Mouse (Mus musculus) neural tube, embryonic 14.5 days (tissue): ENCODE data around the gene Tnfrsf26. TPM values are rescaled to one million over a fixed set of nuclear protein-coding genes. Genes with fewer than 3 reads are reported as not detected.

Experiments used
- ATAC-seq: fragments of 200-750 bp; cut with Nextera tagmentation; 2 replicates; pipeline ENCODE4 v1.8.0; 2017; ENCODE audit warnings: low read depth, mild to moderate bottlenecking, moderate TSS enrichment, moderate library complexity
- H3K27ac ChIP-seq: fragments of 300-500 bp; sonication (generic); 2 replicates; pipeline ENCODE4 v1.5.1; 2014; ENCODE audit warnings: low read depth, mild to moderate bottlenecking, control low read depth, low read length, moderate library complexity, mixed read lengths
- H3K27me3 ChIP-seq: fragments of 300-500 bp; sonication (generic); 2 replicates; pipeline ENCODE4 v1.6.1; 2014; ENCODE audit warnings: low read length; ENCODE audit not compliant: control insufficient read depth, insufficient read depth
- H3K36me3 ChIP-seq: fragments of 300-500 bp; sonication (generic); 2 replicates; pipeline ENCODE4 v1.6.1; 2014; ENCODE audit warnings: low read length, mixed read lengths; ENCODE audit not compliant: control insufficient read depth, insufficient read depth
- H3K4me1 ChIP-seq: fragments of 300-500 bp; sonication (generic); 2 replicates; pipeline ENCODE4 v1.6.1; 2014; ENCODE audit warnings: low read length; ENCODE audit not compliant: control insufficient read depth, insufficient read depth
- H3K4me2 ChIP-seq: fragments of 300-500 bp; sonication (generic); 2 replicates; pipeline ENCODE4 v1.6.1; 2014; ENCODE audit warnings: mild to moderate bottlenecking, low read depth, low read length, control low read depth
- H3K4me3 ChIP-seq: fragments of 300-500 bp; sonication (generic); 2 replicates; pipeline ENCODE4 v1.5.1; 2014; ENCODE audit warnings: low read depth, low read length, control low read depth, mixed read lengths
- H3K9ac ChIP-seq: fragments of 300-500 bp; sonication (generic); replicated peaks from 2 replicates; pipeline ENCODE4 v1.6.1; 2014; ENCODE audit warnings: low read depth, mild to moderate bottlenecking, control low read depth, low read length, mixed read lengths
- H3K9me3 ChIP-seq: fragments of 300-500 bp; sonication (generic); 2 replicates; pipeline ENCODE4 v1.6.1; 2016; ENCODE audit warnings: low read length; ENCODE audit not compliant: control insufficient read depth
- WGBS: fragments of 180-500 bp; shearing (Covaris S2); extraction: QIAGEN DNeasy Blood & Tissue Kit; methylation state at CpG from one replicate; pipeline ENCODE4 v1.1.7; 2014; 5-methylcytosine and 5-hydroxymethylcytosine counted together
- polyA plus RNA-seq: library from polyadenylated mRNA; unstranded; fragments of >200 nt; fragmentation: Nextera tagmentation; extraction: Ambion mirVana; gene quantifications from 2 replicates; pipeline ENCODE4 v1.2.1, GENCODE M21; 2014

Gene Tnfrsf26
- polyA plus RNA-seq, 1 experiment from 2014 or later = not detected

- H3K4me3 ChIP-seq = no peak overlapping the region
- no peaks in the 10 kb centered on the region for H3K36me3 ChIP-seq
- H3K9ac ChIP-seq = no peak overlapping the region
- no peaks in the 10 kb centered on the region for H3K27me3 ChIP-seq
- H3K27ac ChIP-seq = no peak overlapping the region
- 67% methylated on average over 1 of the region's 1 CpGs for WGBS
- no peak for ATAC-seq
- H3K9me3 ChIP-seq = no peaks in the 10 kb centered on the region
- no peak overlapping the region for H3K4me2 ChIP-seq
- no peaks in the 10 kb centered on the region for H3K4me1 ChIP-seq
Measured at GRCm38 (mm10) chr7:143629501-143629900, 979 bp upstream of the Tnfrsf26 start.

GRCm38 (mm10) chr7:143627555-143628286 lies 801 bp downstream of the Tnfrsf26 start:
- ATAC-seq = no peak
- H3K27me3 ChIP-seq = no peaks in the 10 kb centered on the region
- H3K27ac ChIP-seq = no peak overlapping the region
- H3K4me3 ChIP-seq = no peak overlapping the region
- no peaks in the 10 kb centered on the region for H3K4me1 ChIP-seq
- WGBS = 62% methylated on average over 10 of the region's 10 CpGs
- H3K9ac ChIP-seq = no peak overlapping the region
- no peaks in the 10 kb centered on the region for H3K9me3 ChIP-seq
- H3K4me2 ChIP-seq = no peak overlapping the region
- no peaks in the 10 kb centered on the region for H3K36me3 ChIP-seq

- ATAC-seq = no peak
- Histone ChIP-seq H3K9ac (no peak overlapping the region), H3K9me3 (no peaks in the 10 kb centered on the region), H3K27ac (no peak overlapping the region), H3K4me3 (no peak overlapping the region), H3K27me3 (no peaks in the 10 kb centered on the region), H3K4me1 (no peaks in the 10 kb centered on the region), H3K4me2 (no peak overlapping the region), H3K36me3 (no peaks in the 10 kb centered on the region)
- WGBS = 66% methylated on average over 2 of the region's 2 CpGs
Measured at GRCm38 (mm10) chr7:143626178-143626577, 2.3 kb downstream of the Tnfrsf26 start.

GRCm38 (mm10) chr7:143625151-143625550 lies 3.4 kb downstream of the Tnfrsf26 start:
- H3K4me3 ChIP-seq = no peak overlapping the region
- no peak overlapping the region for H3K27ac ChIP-seq
- H3K9ac ChIP-seq = no peak overlapping the region
- ATAC-seq = no peak
- H3K4me2 ChIP-seq = no peak overlapping the region
- H3K4me1 ChIP-seq = no peaks in the 10 kb centered on the region
- H3K36me3 ChIP-seq = no peaks in the 10 kb centered on the region
- no peaks in the 10 kb centered on the region for H3K9me3 ChIP-seq
- WGBS = 74% methylated on average over 5 of the region's 5 CpGs
- H3K27me3 ChIP-seq = no peaks in the 10 kb centered on the region

GRCm38 (mm10) chr7:143624561-143624960 lies 4.0 kb downstream of the Tnfrsf26 start:
- Histone ChIP-seq H3K4me3 (no peak overlapping the region), H3K27me3 (no peaks in the 10 kb centered on the region), H3K27ac (no peak overlapping the region), H3K4me1 (no peaks in the 10 kb centered on the region), H3K9ac (no peak overlapping the region), H3K9me3 (no peaks in the 10 kb centered on the region), H3K4me2 (no peak overlapping the region), H3K36me3 (no peaks in the 10 kb centered on the region)
- WGBS = 82% methylated on average over 3 of the region's 3 CpGs
- ATAC-seq = no peak

- H3K36me3 ChIP-seq = no peaks in the 10 kb centered on the region
- no peak overlapping the region for H3K9ac ChIP-seq
- no peak overlapping the region for H3K4me3 ChIP-seq
- ATAC-seq = no peak
- no peaks in the 10 kb centered on the region for H3K4me1 ChIP-seq
- WGBS = 39% methylated on average over 1 of the region's 1 CpGs
- H3K27ac ChIP-seq = no peak overlapping the region
- no peaks in the 10 kb centered on the region for H3K9me3 ChIP-seq
- H3K27me3 ChIP-seq = no peaks in the 10 kb centered on the region
- no peak overlapping the region for H3K4me2 ChIP-seq
Measured at GRCm38 (mm10) chr7:143620951-143621350, 7.6 kb downstream of the Tnfrsf26 start.

- no peak overlapping the region for H3K9ac ChIP-seq
- H3K27me3 ChIP-seq = no peaks in the 10 kb centered on the region
- no peak overlapping the region for H3K27ac ChIP-seq
- H3K36me3 ChIP-seq = no peaks in the 10 kb centered on the region
- no peak overlapping the region for H3K4me3 ChIP-seq
- no peaks in the 10 kb centered on the region for H3K4me1 ChIP-seq
- ATAC-seq = no peak
- no peaks in the 10 kb centered on the region for H3K9me3 ChIP-seq
- 66% methylated on average over 9 of the region's 9 CpGs for WGBS
- no peak overlapping the region for H3K4me2 ChIP-seq
Measured at GRCm38 (mm10) chr7:143614404-143615135, 14.0 kb downstream of the Tnfrsf26 start.

- no peak for ATAC-seq
- Histone ChIP-seq H3K4me2 (no peak overlapping the region), H3K4me3 (no peak overlapping the region), H3K4me1 (no peaks in the 10 kb centered on the region), H3K9me3 (no peaks in the 10 kb centered on the region), H3K27ac (no peak overlapping the region), H3K27me3 (no peaks in the 10 kb centered on the region), H3K36me3 (no peaks in the 10 kb centered on the region), H3K9ac (no peak overlapping the region)
- 59% methylated on average over 3 of the region's 3 CpGs for WGBS
Measured at GRCm38 (mm10) chr7:143612215-143612614, 16.3 kb downstream of the Tnfrsf26 start.

- Histone ChIP-seq H3K27me3 (no peaks in the 10 kb centered on the region), H3K27ac (no peak overlapping the region), H3K4me2 (no peak overlapping the region), H3K4me1 (no peaks in the 10 kb centered on the region), H3K36me3 (no peaks in the 10 kb centered on the region), H3K4me3 (no peak overlapping the region), H3K9ac (no peak overlapping the region), H3K9me3 (no peaks in the 10 kb centered on the region)
- ATAC-seq = no peak
- 85% methylated on average over 3 of the region's 3 CpGs for WGBS
Measured at GRCm38 (mm10) chr7:143605321-143605720, 23.2 kb downstream of the Tnfrsf26 start.
